Mouse (Mus musculus) kidney, embryonic 16.5 days (tissue): Measurements from ENCODE around the gene Wdr38. TPM values are rescaled to one million over a fixed set of nuclear protein-coding genes. Genes with fewer than 3 reads are reported as not detected.

ENCODE experiments used
- ATAC-seq: fragments of 200-750 bp; cut with Nextera tagmentation; 2 replicates; pipeline ENCODE4 v1.8.0; 2017; ENCODE audit warnings: moderate TSS enrichment; ENCODE audit not compliant: low FRiP score, low TSS enrichment
- H3K27ac ChIP-seq: fragments of 300-500 bp; sonication (generic); 2 replicates; pipeline ENCODE4 v1.5.1; 2014; ENCODE audit warnings: low read length
- H3K27me3 ChIP-seq: fragments of 300-500 bp; sonication (generic); 2 replicates; pipeline ENCODE4 v1.6.1; 2014; ENCODE audit warnings: low read length, control low read depth, mixed read lengths; ENCODE audit not compliant: insufficient read depth
- H3K36me3 ChIP-seq: fragments of 300-500 bp; sonication (generic); 2 replicates; pipeline ENCODE4 v1.6.1; 2014; ENCODE audit warnings: low read length, control low read depth, mixed read lengths; ENCODE audit not compliant: insufficient read depth
- H3K4me1 ChIP-seq: fragments of 300-500 bp; sonication (generic); 2 replicates; pipeline ENCODE4 v1.6.1; 2014; ENCODE audit warnings: low read length, control low read depth, mixed read lengths; ENCODE audit not compliant: insufficient read depth
- H3K4me2 ChIP-seq: fragments of 300-500 bp; sonication (generic); replicated peaks from 2 replicates; pipeline ENCODE4 v1.6.1; 2014; ENCODE audit warnings: low read depth, low read length
- H3K4me3 ChIP-seq: fragments of 300-500 bp; sonication (generic); 2 replicates; pipeline ENCODE4 v1.5.1; 2014; ENCODE audit warnings: mild to moderate bottlenecking, low read length
- H3K9ac ChIP-seq: fragments of 300-500 bp; sonication (generic); replicated peaks from 2 replicates; pipeline ENCODE4 v1.6.1; 2014; ENCODE audit warnings: low read length
- H3K9me3 ChIP-seq: fragments of 300-500 bp; sonication (generic); 2 replicates; pipeline ENCODE4 v1.6.1; 2016; ENCODE audit warnings: low read length, control low read depth
- WGBS: fragments of 180-500 bp; shearing (Covaris S2); extraction: QIAGEN DNeasy Blood & Tissue Kit; methylation state at CpG from one replicate; pipeline ENCODE4 v1.1.7; 2014; 5-methylcytosine and 5-hydroxymethylcytosine counted together
- polyA plus RNA-seq: library from polyadenylated mRNA; unstranded; fragments of >200 nt; fragmentation: Nextera tagmentation; extraction: Ambion mirVana; gene quantifications from 2 replicates; pipeline ENCODE4 v1.2.1, GENCODE M21; 2015

Gene Wdr38
- polyA plus RNA-seq, 1 experiment from 2014 or later = 1.2 TPM

GRCm38 (mm10) chr2:38973223-38973622 lies 24.1 kb upstream of the Wdr38 start:
- 33% methylated on average over 2 of the region's 2 CpGs for WGBS

DNA sequence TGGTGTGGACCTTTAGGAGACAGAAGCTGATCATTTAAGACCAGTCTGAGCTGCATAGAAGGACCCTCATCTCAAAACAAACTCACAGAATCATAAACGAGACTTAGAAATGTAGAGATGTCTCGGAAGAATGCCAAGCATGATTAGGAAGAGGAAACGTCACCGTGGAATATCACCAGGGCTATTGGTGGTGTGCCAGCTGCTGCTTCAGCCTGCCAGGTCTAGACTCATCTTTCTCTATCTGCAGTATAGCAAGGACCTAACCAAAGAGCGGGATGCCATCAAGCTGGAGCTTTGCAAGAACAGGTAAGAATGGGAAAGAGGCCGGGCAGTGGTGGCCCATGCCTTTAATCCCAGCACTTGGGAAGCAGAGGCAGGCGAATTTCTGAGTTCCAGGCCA lies 23.6 kb upstream of the Wdr38 start:
- Histone ChIP-seq H3K4me3 (no peak overlapping the region), H3K27me3 (no peaks in the 10 kb centered on the region), H3K4me1 (no peaks in the 10 kb centered on the region), H3K9ac (no peak overlapping the region), H3K36me3 (no peaks in the 10 kb centered on the region), H3K27ac (no peak overlapping the region), H3K4me2 (no peak overlapping the region), H3K9me3 (no peaks in the 10 kb centered on the region)
- 73% methylated on average over 7 of the region's 7 CpGs for WGBS
- ATAC-seq = no peak

More at GRCm38 (mm10) chr2:38973223-38973622, 24.1 kb upstream of the Wdr38 start:
- H3K9ac ChIP-seq = no peak overlapping the region
- H3K36me3 ChIP-seq = no peaks in the 10 kb centered on the region
- H3K4me2 ChIP-seq = no peak overlapping the region
- no peak overlapping the region for H3K4me3 ChIP-seq
- no peak for ATAC-seq
- no peak overlapping the region for H3K27ac ChIP-seq
- H3K4me1 ChIP-seq = no peaks in the 10 kb centered on the region
- no peaks in the 10 kb centered on the region for H3K9me3 ChIP-seq
- no peaks in the 10 kb centered on the region for H3K27me3 ChIP-seq

DNA sequence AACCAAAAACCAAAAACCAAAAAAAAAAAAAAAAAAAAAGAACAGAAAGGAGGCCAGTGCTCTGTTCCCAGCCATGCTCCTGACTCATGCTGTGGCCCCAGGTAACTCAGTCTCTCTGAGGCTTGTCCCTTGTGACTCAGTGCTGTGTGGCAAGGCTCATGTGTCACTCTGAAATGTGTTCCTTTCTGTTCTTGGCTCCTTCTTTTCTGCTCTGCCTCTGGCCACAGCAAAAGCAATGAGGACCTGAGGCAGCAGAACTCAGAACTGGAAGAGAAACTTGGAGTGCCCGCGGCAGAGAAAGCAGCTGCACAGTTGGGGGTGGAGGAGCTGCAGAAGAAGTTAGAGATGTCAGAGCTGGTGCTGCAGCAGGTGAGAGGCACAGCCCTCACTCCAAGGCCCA lies 23.1 kb upstream of the Wdr38 start:
- Histone ChIP-seq H3K9ac (no peak overlapping the region), H3K4me1 (no peaks in the 10 kb centered on the region), H3K4me3 (no peak overlapping the region), H3K27ac (no peak overlapping the region), H3K4me2 (no peak overlapping the region), H3K27me3 (no peaks in the 10 kb centered on the region), H3K9me3 (no peaks in the 10 kb centered on the region), H3K36me3 (no peaks in the 10 kb centered on the region)
- ATAC-seq = no peak
- 37% methylated on average over 2 of the region's 2 CpGs for WGBS

DNA sequence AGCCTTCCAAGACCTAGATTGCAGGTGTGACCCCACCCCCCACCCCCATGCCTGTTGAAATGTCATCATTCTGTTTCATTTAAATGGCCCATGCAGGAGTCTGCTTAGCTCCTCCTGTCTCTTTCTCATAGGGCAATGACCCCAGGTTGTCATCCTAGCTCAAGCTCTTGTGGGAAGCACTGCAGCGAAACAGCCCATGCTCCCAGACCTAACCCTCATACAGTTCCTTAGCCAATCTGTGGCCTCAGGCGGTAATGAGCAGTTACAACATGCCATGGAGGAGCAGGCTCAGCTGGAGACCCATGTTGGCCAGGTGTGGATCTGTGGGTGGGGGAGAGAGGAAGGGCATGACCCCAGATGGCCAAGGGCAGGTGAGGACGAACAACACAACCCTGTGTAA lies 22.1 kb upstream of the Wdr38 start:
- 79% methylated on average over 3 of the region's 3 CpGs for WGBS
- H3K27me3 ChIP-seq = no peaks in the 10 kb centered on the region
- H3K27ac ChIP-seq = no peak overlapping the region
- H3K4me1 ChIP-seq = no peaks in the 10 kb centered on the region
- no peak for ATAC-seq
- no peaks in the 10 kb centered on the region for H3K36me3 ChIP-seq
- no peaks in the 10 kb centered on the region for H3K9me3 ChIP-seq
- H3K4me3 ChIP-seq = no peak overlapping the region
- no peak overlapping the region for H3K9ac ChIP-seq
- no peak overlapping the region for H3K4me2 ChIP-seq

- H3K27me3 ChIP-seq = no peaks in the 10 kb centered on the region
- WGBS = 80% methylated on average over 19 of the region's 21 CpGs
These were observed 21.1 kb upstream of the Wdr38 start for GRCm38 (mm10) chr2:38975941-38976805.

GRCm38 (mm10) chr2:38977837-38978236 lies 19.4 kb upstream of the Wdr38 start:
- WGBS = 82% methylated on average over 4 of the region's 4 CpGs
- Histone ChIP-seq H3K9me3 (no peaks in the 10 kb centered on the region), H3K4me1 (no peaks in the 10 kb centered on the region), H3K36me3 (no peaks in the 10 kb centered on the region), H3K9ac (no peak overlapping the region), H3K27ac (no peak overlapping the region), H3K4me2 (no peak overlapping the region), H3K27me3 (no peaks in the 10 kb centered on the region), H3K4me3 (no peak overlapping the region)
- ATAC-seq = no peak

More at GRCm38 (mm10) chr2:38975941-38976805, 21.1 kb upstream of the Wdr38 start:
- Histone ChIP-seq H3K4me3 (no peak overlapping the region), H3K9ac (no peak overlapping the region), H3K9me3 (no peaks in the 10 kb centered on the region), H3K27ac (no peak overlapping the region), H3K4me2 (no peak overlapping the region), H3K4me1 (no peaks in the 10 kb centered on the region), H3K36me3 (no peaks in the 10 kb centered on the region)
- no peak for ATAC-seq

DNA sequence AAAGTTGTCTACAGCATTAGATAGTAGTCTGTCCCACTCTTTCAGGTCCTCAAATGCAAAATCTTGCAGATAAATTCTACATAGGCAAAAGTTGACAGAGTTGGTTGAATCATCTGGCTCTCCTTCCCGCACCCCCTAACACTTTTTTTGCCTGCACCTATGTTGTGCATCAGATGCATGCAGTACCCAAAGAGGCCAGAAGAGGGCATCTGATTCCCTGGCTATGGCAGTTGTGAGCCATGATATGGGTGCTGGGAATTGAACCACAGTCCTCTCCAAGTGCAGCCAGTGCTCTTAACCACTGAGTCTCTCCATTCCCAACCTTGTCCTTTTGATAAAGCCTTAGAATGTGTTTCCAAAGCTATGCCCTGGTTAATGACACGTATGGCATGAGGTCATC lies 13.8 kb upstream of the Wdr38 start:
- no peaks in the 10 kb centered on the region for H3K9me3 ChIP-seq
- ATAC-seq = no peak
- H3K27me3 ChIP-seq = no peaks in the 10 kb centered on the region
- H3K4me2 ChIP-seq = no peak overlapping the region
- no peaks in the 10 kb centered on the region for H3K36me3 ChIP-seq
- no peak overlapping the region for H3K9ac ChIP-seq
- 98% methylated on average over 2 of the region's 2 CpGs for WGBS
- H3K4me3 ChIP-seq = no peak overlapping the region
- H3K27ac ChIP-seq = no peak overlapping the region
- no peaks in the 10 kb centered on the region for H3K4me1 ChIP-seq

DNA sequence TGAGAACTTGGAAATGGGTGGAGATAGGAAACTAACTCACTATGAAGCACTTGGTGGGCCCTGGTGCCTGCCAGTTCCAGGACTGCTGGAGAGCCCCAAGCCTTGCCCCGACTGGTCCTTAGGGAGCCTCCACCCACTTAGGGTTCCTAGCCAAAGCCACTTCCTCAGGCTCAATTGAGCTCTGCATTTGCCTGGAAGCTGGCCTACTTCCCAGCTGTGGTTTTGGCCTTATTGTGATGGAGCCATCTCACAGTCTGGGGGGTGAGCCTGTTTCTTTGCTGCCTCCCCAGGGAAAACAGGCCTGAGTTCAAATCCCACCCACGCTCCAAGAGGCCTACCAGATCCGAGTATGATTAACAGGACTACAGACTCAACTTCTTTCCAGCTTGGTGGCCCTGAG lies 10.7 kb upstream of the Wdr38 start:
- no peak for ATAC-seq
- no peaks in the 10 kb centered on the region for H3K9me3 ChIP-seq
- no peaks in the 10 kb centered on the region for H3K36me3 ChIP-seq
- H3K9ac ChIP-seq = no peak overlapping the region
- no peaks in the 10 kb centered on the region for H3K27me3 ChIP-seq
- H3K4me1 ChIP-seq = no peaks in the 10 kb centered on the region
- 76% methylated on average over 3 of the region's 3 CpGs for WGBS
- no peak overlapping the region for H3K27ac ChIP-seq
- H3K4me3 ChIP-seq = no peak overlapping the region
- H3K4me2 ChIP-seq = no peak overlapping the region

DNA sequence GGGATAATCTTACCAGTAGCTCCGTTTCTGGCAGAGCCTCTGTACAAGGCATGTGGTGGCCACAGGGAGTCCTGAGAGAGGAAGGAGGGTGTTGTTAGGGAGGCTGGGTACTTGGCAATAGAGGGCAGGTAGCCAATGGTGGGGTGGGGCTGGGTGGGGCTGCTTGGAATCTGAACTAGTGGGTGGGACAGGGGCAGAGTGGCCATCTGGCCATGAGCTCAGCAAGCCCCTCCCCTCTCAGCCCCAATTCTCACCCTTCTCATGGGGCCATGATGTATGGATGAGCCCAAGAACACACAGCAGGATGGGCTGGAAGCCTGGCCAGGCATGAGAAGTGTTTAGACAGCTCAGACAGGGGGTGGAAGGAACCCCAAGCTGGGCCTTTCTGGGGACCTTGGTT lies 9.9 kb upstream of the Wdr38 start:
- no peaks in the 10 kb centered on the region for H3K4me1 ChIP-seq
- no peak overlapping the region for H3K9ac ChIP-seq
- H3K36me3 ChIP-seq = no peaks in the 10 kb centered on the region
- 61% methylated on average over 1 of the region's 1 CpGs for WGBS
- no peaks in the 10 kb centered on the region for H3K9me3 ChIP-seq
- H3K4me2 ChIP-seq = no peak overlapping the region
- H3K27me3 ChIP-seq = no peaks in the 10 kb centered on the region
- no peak overlapping the region for H3K4me3 ChIP-seq
- ATAC-seq = no peak
- no peak overlapping the region for H3K27ac ChIP-seq

GRCm38 (mm10) chr2:38987803-38988510 lies 9.3 kb upstream of the Wdr38 start:
- H3K27me3 ChIP-seq = no peaks in the 10 kb centered on the region
- H3K4me2 ChIP-seq = no peak overlapping the region
- H3K4me3 ChIP-seq = no peak overlapping the region
- H3K9me3 ChIP-seq = no peaks in the 10 kb centered on the region
- WGBS = 84% methylated on average over 6 of the region's 6 CpGs
- no peak for ATAC-seq
- no peak overlapping the region for H3K27ac ChIP-seq
- no peaks in the 10 kb centered on the region for H3K36me3 ChIP-seq
- H3K4me1 ChIP-seq = no peaks in the 10 kb centered on the region
- no peak overlapping the region for H3K9ac ChIP-seq
